Mouse (Mus musculus) hindbrain, embryonic 11.5 days (tissue): Measurements from ENCODE around the gene Bri3. TPM values are rescaled to one million over a fixed set of nuclear protein-coding genes. Genes with fewer than 3 reads are reported as not detected.

Source experiments
- ATAC-seq: fragments of 200-750 bp; cut with Nextera tagmentation; 2 replicates; pipeline ENCODE4 v1.8.0; 2017; ENCODE audit warnings: mild to moderate bottlenecking, moderate TSS enrichment, moderate library complexity; ENCODE audit not compliant: low FRiP score
- DNase-seq: peaks from one replicate; pipeline ENCODE4 v3.0.0-alpha.2; 2015; ENCODE audit warnings: low spot score
- H3K27ac ChIP-seq: fragments of 300-500 bp; sonication (generic); 2 replicates; pipeline ENCODE4 v1.5.1; 2014; ENCODE audit warnings: mild to moderate bottlenecking, low read depth, low read length
- H3K27me3 ChIP-seq: fragments of 300-500 bp; sonication (generic); 2 replicates; pipeline ENCODE4 v1.6.1; 2014; ENCODE audit warnings: mild to moderate bottlenecking, low read length, moderate library complexity, mixed read lengths; ENCODE audit not compliant: control insufficient read depth, insufficient read depth
- H3K36me3 ChIP-seq: fragments of 300-500 bp; sonication (generic); 2 replicates; pipeline ENCODE4 v1.6.1; 2014; ENCODE audit warnings: mild to moderate bottlenecking, low read length, moderate library complexity, mixed read lengths; ENCODE audit not compliant: control insufficient read depth, insufficient read depth
- H3K4me1 ChIP-seq: fragments of 300-500 bp; sonication (generic); replicated peaks from 2 replicates; pipeline ENCODE4 v1.6.1; 2014; ENCODE audit warnings: low read length, mixed read lengths; ENCODE audit not compliant: control insufficient read depth, insufficient read depth
- H3K4me2 ChIP-seq: fragments of 300-500 bp; sonication (generic); replicated peaks from 2 replicates; pipeline ENCODE4 v1.6.1; 2014; ENCODE audit warnings: mild to moderate bottlenecking, low read depth, low read length
- H3K4me3 ChIP-seq: fragments of 300-500 bp; sonication (generic); 2 replicates; pipeline ENCODE4 v1.5.1; 2014; ENCODE audit warnings: low read depth, low read length
- H3K9ac ChIP-seq: fragments of 300-500 bp; sonication (generic); 2 replicates; pipeline ENCODE4 v1.6.1; 2014; ENCODE audit warnings: low read depth, low read length
- H3K9me3 ChIP-seq: fragments of 300-500 bp; sonication (generic); 2 replicates; pipeline ENCODE4 v1.6.1; 2016; ENCODE audit warnings: low read length; ENCODE audit not compliant: control insufficient read depth
- WGBS: fragments of 180-500 bp; shearing (Covaris S2); extraction: QIAGEN DNeasy Blood & Tissue Kit; methylation state at CpG from one replicate; pipeline ENCODE4 v1.1.7; 2014; 5-methylcytosine and 5-hydroxymethylcytosine counted together
- polyA plus RNA-seq: library from polyadenylated mRNA; unstranded; fragments of >200 nt; fragmentation: Nextera tagmentation; extraction: Ambion mirVana; gene quantifications from 2 replicates; pipeline ENCODE4 v1.2.1, GENCODE M21; 2014

Bri3 gene
- polyA plus RNA-seq, 1 experiment from 2014 or later: 126 TPM

DNA sequence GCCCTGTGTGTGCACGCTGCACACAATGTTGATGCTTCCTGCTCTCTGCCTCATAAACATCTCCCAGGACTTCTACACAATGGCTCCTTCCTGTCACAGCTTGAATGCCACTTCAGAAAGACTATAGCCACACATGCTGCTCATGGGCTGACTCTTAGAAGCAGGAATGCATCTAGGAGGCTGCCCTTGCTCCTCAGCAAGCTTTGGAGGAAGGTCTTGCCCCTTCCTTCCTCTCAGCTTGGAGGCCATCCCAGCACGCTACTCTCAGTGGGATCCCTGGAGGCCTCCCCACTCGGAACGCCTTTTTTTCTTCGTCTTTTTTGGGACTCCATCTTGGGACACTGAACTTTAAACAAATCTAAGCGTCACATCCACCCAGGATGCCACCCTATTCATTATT lies 30.7 kb downstream of the Bri3 start:
- Histone ChIP-seq H3K4me2 (no peak overlapping the region), H3K27me3 (no peaks in the 10 kb centered on the region), H3K4me3 (no peak overlapping the region), H3K27ac (no peak overlapping the region), H3K4me1 (no peaks in the 10 kb centered on the region), H3K9me3 (no peaks in the 10 kb centered on the region), H3K9ac (no peak overlapping the region), H3K36me3 (no peaks in the 10 kb centered on the region)
- WGBS: 68% methylated on average over 6 of the region's 6 CpGs
- DNase-seq (no peak), ATAC-seq (no peak)

DNA sequence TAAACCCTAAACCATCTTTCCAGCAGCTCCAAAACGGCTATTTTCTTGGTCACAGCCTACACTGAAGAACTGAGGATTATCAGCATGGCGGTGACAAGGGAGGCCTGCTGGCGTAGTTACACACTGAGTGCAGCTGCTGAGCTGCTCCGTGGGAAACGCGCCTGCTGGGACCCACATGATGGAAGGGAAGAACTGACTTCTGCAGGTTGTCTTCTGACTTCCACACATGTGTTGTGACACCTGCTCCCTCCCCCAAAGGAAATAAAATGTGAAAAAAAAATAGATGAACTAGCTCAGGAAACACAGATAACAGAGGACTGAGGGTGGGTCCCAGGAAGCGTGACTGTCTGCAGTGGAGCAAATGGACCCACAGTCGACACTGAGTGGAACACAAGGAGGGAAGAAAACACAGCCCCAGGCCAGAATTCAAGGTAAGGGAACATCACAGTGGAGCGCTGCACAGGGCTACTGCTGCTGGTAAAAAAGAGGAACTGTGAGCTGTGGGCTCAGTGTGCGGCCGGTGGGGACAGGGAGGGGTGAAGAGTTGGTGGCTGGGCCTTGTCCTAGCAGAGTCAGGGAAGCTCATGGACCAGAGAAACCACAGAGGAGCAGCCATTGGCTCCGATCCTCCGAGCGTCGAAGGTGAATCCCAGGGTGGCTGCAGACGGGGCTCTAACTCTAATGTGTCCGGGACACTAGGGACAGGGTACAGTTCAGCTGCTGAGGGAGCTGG lies 32.8 kb downstream of the Bri3 start:
- ATAC-seq (no peak), DNase-seq (no peak)
- no peak overlapping the region for H3K27ac ChIP-seq
- H3K9me3 ChIP-seq: no peaks in the 10 kb centered on the region
- H3K4me3 ChIP-seq: no peak overlapping the region
- 89% methylated on average over 17 of the region's 17 CpGs for WGBS
- no peak overlapping the region for H3K4me2 ChIP-seq
- H3K9ac ChIP-seq: no peak overlapping the region
- H3K4me1 ChIP-seq: no peaks in the 10 kb centered on the region
- H3K36me3 ChIP-seq: no peaks in the 10 kb centered on the region
- no peaks in the 10 kb centered on the region for H3K27me3 ChIP-seq

DNA sequence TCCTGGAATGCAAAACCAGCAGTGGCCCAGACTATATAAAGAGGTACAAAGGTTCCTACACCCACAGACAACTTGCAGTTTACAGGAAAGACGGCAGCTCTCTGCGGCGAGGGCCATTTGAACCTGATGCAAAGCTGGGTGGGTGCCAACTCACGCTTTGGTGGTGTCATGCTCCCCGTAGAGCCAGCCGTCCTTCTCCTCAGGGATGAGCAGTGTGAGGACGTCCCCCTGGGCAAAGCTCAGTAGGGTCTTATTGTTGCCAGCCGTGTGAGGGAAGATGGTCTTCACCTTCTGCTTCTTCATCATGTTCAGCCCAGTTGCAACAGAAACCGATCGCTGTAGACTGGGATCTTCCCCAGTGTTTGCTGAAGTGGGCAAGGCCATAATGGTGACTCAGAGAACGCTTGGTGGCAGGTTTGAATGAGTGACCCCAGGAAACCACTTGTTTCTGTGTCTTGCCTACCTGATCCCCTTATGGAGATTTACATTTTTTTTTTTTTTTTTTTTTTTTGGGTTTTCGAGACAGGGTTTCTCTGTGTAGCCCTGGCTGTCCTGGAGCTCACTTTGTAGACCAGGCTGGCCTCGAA lies 34.2 kb downstream of the Bri3 start:
- ATAC-seq (no peak), DNase-seq (no peak)
- H3K9me3 ChIP-seq: no peaks in the 10 kb centered on the region
- H3K4me3 ChIP-seq: no peak overlapping the region
- no peak overlapping the region for H3K27ac ChIP-seq
- H3K9ac ChIP-seq: no peak overlapping the region
- H3K4me1 ChIP-seq: no peaks in the 10 kb centered on the region
- H3K36me3 ChIP-seq: no peaks in the 10 kb centered on the region
- H3K4me2 ChIP-seq: no peak overlapping the region
- H3K27me3 ChIP-seq: no peaks in the 10 kb centered on the region
- 89% methylated on average over 11 of the region's 13 CpGs for WGBS

DNA sequence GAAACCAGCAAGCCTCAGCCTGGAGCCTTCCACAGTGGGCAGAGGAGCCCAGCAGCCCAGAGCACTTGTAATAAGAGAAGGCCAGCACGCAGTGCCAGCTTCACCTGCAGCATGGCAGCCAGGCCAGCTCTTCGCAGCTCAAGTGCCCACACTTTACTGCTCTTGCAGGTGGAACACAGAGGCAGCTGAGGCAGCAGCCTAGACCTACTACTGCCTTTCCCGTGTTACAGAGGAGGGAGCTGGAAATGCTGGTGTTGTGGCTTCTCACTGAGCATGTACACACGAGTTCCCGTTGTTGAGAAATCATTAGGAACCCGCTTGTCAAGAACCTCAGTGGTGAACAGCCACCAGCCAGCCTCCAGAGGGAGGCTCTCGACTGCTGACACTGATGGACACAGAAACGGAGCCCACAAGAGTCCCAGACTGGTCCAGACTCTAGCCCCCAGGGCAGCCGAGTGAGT lies 34.9 kb downstream of the Bri3 start:
- Histone ChIP-seq H3K27ac (no peak overlapping the region), H3K36me3 (no peaks in the 10 kb centered on the region), H3K9me3 (no peaks in the 10 kb centered on the region), H3K4me1 (no peaks in the 10 kb centered on the region), H3K4me2 (no peak overlapping the region), H3K27me3 (no peaks in the 10 kb centered on the region), H3K9ac (no peak overlapping the region), H3K4me3 (no peak overlapping the region)
- 84% methylated on average over 9 of the region's 9 CpGs for WGBS
- DNase-seq (no peak), ATAC-seq (no peak)

DNA sequence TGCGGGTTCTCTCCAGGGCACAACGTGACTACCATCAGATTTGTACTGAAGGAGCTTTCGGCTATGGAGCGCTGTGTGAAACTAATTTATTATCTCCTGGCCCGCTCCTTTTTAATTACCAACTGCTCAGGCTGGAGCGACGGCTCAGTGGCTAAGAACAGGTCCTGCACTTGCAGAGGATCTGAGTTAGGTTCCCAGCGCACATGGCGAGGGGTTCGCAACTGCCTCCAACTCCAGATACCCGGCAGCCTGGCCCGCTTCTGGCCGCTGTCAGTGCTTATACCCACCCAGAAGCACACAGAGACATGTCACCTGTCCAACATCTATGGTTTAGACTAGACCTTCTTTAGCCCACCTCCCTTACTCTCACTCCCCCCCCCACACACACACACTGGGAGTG lies 35.7 kb downstream of the Bri3 start:
- Histone ChIP-seq H3K4me2 (no peak overlapping the region), H3K36me3 (no peaks in the 10 kb centered on the region), H3K9me3 (no peaks in the 10 kb centered on the region), H3K9ac (no peak overlapping the region), H3K27me3 (no peaks in the 10 kb centered on the region), H3K4me1 (no peaks in the 10 kb centered on the region), H3K27ac (no peak overlapping the region), H3K4me3 (no peak overlapping the region)
- 93% methylated on average over 13 of the region's 13 CpGs for WGBS
- ATAC-seq (no peak), DNase-seq (no peak)

DNA sequence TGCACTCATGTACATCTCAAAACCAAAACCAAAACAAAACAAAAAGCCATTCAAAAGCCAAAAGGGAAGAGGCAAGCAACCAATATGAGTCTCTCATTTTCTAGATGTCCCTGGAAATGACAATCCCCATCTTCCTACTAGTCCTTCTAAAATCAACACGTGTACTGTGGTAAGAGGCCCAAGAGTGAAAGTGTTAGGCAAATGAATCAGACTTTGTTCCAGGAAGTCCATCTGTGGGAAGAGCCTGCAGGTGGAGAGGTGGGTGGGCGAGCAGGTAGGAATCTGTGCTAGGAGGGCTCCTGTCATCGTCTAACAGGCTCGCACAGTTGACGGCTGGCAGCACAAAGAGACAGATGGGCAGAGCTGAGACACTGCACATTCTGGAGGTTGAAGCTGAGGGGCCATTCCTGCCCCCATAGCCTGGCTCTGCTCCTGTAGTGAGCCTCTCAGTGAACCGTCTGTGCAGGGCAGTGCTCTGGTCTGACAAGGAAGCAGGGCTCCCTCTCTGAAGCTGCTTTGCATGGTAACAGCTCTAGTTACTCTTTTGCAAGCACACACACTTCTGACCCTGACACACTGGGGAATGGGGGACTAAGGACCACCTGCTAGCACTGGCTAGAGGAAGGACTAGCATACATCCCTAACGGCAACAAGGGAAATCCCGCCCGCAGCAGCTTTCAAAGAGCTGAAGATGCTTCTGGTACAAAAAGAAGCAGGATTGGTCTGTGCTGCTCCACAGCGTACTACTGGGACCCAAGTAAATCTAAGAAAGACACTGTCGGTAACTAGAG lies 38.4 kb downstream of the Bri3 start:
- no peaks in the 10 kb centered on the region for H3K27me3 ChIP-seq
- WGBS: 85% methylated on average over 11 of the region's 11 CpGs
- no peaks in the 10 kb centered on the region for H3K9me3 ChIP-seq
- no peak overlapping the region for H3K9ac ChIP-seq
- no peaks in the 10 kb centered on the region for H3K4me1 ChIP-seq
- no peak overlapping the region for H3K27ac ChIP-seq
- ATAC-seq (no peak), DNase-seq (no peak)
- no peak overlapping the region for H3K4me3 ChIP-seq
- no peak overlapping the region for H3K4me2 ChIP-seq
- H3K36me3 ChIP-seq: no peaks in the 10 kb centered on the region

DNA sequence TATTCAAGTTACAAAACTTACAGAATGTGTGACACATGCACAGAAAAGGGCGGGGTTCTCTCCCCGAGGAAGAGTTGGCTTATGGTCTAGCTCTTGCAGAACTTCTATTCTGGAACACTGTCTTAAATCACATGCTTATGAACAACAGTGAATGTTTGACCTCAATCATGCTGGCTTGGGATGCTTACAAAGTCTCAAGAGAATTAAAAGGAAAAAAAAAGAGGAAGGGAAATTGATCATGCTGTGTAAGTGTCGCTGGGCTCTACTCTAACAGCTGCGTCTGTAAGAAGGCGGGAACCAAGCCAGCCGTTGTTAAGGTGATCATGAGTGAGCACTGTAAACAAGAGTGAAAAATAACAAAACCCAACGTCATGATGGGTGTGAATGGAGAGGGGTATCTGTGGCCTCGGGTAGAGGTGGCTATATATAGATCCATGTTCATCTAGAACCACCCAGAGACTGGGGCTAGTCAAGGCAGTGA lies 39.4 kb downstream of the Bri3 start:
- WGBS: 78% methylated on average over 8 of the region's 8 CpGs
- no peaks in the 10 kb centered on the region for H3K9me3 ChIP-seq
- no peak for ATAC-seq
- H3K27me3 ChIP-seq: no peaks in the 10 kb centered on the region
- no peaks in the 10 kb centered on the region for H3K4me1 ChIP-seq
- no peak overlapping the region for H3K4me3 ChIP-seq
- DNase-seq: no peak
- H3K4me2 ChIP-seq: no peak overlapping the region
- no peak overlapping the region for H3K9ac ChIP-seq
- no peaks in the 10 kb centered on the region for H3K36me3 ChIP-seq
- H3K27ac ChIP-seq: no peak overlapping the region

DNA sequence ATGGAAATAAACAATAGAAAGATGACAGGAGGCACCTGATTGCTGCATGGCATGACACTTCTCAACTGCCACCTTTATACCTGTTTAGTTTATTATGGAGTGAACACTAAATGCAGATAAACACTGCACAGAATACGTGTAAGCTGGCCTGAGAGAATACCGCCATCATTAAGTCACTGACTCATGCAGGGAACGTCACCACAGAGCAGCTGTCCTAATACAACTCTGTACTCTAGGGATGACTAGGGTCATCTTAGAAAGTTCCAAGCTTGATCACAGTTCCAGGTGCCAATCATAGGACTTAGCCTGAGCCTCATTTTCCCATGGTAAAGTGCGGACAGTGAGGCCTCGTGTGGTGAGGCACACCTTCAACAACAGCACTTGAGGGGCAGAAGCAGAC lies 40.4 kb downstream of the Bri3 start:
- Histone ChIP-seq H3K36me3 (no peaks in the 10 kb centered on the region), H3K4me1 (no peaks in the 10 kb centered on the region), H3K9me3 (no peaks in the 10 kb centered on the region), H3K4me2 (no peak overlapping the region), H3K27me3 (no peaks in the 10 kb centered on the region), H3K4me3 (no peak overlapping the region), H3K9ac (no peak overlapping the region), H3K27ac (no peak overlapping the region)
- WGBS: 93% methylated on average over 5 of the region's 5 CpGs
- ATAC-seq: no peak
- DNase-seq: no peak
